Mouse (Mus musculus): ENCODE measurements at regions not wholly inside any gene's neighbourhood (a gene's known extent, or its start where the extent isn't known, plus 50 kb on each side); places are given as distances from the start of the nearest gene placed in this dataset.

GRCm38 (mm10) chr13:28801210-28801954, 152.1 kb downstream of the Sox4 start:
- H3K27me3 ChIP-seq (ENCODE audit: low read depth, poor library complexity, severe bottlenecking): no peaks in the 10 kb centered on the region
- H3K9me3 ChIP-seq (replicated peaks): no peaks in the 10 kb centered on the region
- no peaks in the 10 kb centered on the region for H3K36me3 ChIP-seq
- DNase-seq (ENCODE audit: low spot score): no peak
- H3K27ac ChIP-seq: no peak overlapping the region
- H3K4me3 ChIP-seq: no peak overlapping the region
- WGBS: 77% methylated on average over 8 of the region's 8 CpGs
- peaks cover 11% of the 10 kb centered on the region for H3K4me1 ChIP-seq

DNA sequence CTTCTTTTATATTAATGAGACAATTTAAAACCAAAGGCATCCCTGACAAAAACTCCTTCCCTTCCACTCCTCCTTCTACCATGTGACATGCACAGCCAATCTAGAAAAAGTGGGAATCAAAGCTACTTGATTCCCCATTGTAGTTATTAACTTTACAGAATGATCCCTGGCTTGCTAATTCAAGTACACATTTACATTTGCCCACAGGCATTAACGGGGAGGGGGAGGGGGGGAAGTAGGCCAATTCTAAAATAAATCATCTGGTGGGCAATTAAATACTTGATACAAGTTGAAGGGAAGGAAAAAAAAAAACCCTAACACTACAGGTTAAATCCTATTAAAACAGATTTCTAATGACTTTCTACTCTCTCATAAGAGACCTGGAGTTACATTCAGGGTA, 152.8 kb downstream of the Sox4 start:
- Histone ChIP-seq H3K27ac (no peak overlapping the region), H3K36me3 (no peaks in the 10 kb centered on the region), H3K4me3 (no peak overlapping the region), H3K4me1 (peaks cover 9% of the 10 kb centered on the region; the same call in 1 of the 2 replicates), H3K9me3 (replicated peaks) (no peaks in the 10 kb centered on the region), H3K27me3 (ENCODE audit: low read depth, poor library complexity, severe bottlenecking) (no peaks in the 10 kb centered on the region)
- 61% methylated on average over 1 of the region's 1 CpGs for WGBS
- no peak for DNase-seq (ENCODE audit: low spot score)

DNA sequence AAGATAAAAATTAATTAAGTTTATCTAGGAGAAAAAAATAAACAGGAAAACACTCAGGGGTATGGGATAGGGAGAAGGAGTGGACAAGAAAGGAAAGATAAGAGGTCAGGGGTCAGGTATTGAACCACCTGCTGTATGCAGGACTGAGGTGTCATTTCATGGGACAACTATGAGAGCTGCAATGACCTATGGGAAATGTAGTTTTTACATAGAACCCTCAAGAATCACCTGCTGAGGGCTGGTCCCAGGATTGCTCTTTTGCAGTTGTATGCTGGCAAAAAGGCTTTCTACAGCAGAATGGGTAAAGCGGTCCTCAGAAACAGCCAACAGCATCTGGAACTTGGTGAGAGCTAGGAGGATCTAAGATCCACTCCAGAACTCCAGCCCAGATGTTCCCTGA, 154.0 kb downstream of the Sox4 start:
- WGBS: 82% methylated on average over 1 of the region's 1 CpGs
- Histone ChIP-seq H3K4me3 (no peak overlapping the region), H3K4me1 (peaks cover 19% of the 10 kb centered on the region; the same call in 1 of the 2 replicates), H3K36me3 (no peaks in the 10 kb centered on the region), H3K9me3 (replicated peaks) (no peaks in the 10 kb centered on the region), H3K27me3 (ENCODE audit: low read depth, poor library complexity, severe bottlenecking) (no peaks in the 10 kb centered on the region), H3K27ac (no peak overlapping the region)
- no peak for DNase-seq (ENCODE audit: low spot score)

GRCm38 (mm10) chr13:28797617-28798475, 155.7 kb downstream of the Sox4 start:
- no peak overlapping the region for H3K27ac ChIP-seq
- peaks cover 35% of the 10 kb centered on the region for H3K4me1 ChIP-seq
- no peaks in the 10 kb centered on the region for H3K27me3 ChIP-seq (ENCODE audit: low read depth, poor library complexity, severe bottlenecking)
- 78% methylated on average over 8 of the region's 8 CpGs for WGBS
- DNase-seq (ENCODE audit: low spot score): no peak
- no peaks in the 10 kb centered on the region for H3K9me3 ChIP-seq (replicated peaks)
- no peak overlapping the region for H3K4me3 ChIP-seq
- H3K36me3 ChIP-seq: no peaks in the 10 kb centered on the region

GRCm38 (mm10) chr13:28795274-28795673, 158.2 kb downstream of the Sox4 start:
- WGBS: 81% methylated on average over 7 of the region's 7 CpGs
- H3K9me3 ChIP-seq (replicated peaks): no peaks in the 10 kb centered on the region
- no peaks in the 10 kb centered on the region for H3K36me3 ChIP-seq
- DNase-seq (ENCODE audit: low spot score): no peak
- H3K27ac ChIP-seq: no peak overlapping the region
- no peak overlapping the region for H3K4me3 ChIP-seq
- peaks cover 40% of the 10 kb centered on the region for H3K4me1 ChIP-seq
- no peaks in the 10 kb centered on the region for H3K27me3 ChIP-seq (ENCODE audit: low read depth, poor library complexity, severe bottlenecking)

GRCm38 (mm10) chr13:28794547-28794946, 159.0 kb downstream of the Sox4 start:
- Histone ChIP-seq H3K9me3 (replicated peaks) (no peaks in the 10 kb centered on the region), H3K36me3 (no peaks in the 10 kb centered on the region), H3K27me3 (ENCODE audit: low read depth, poor library complexity, severe bottlenecking) (no peaks in the 10 kb centered on the region), H3K4me1 (peaks cover 41% of the 10 kb centered on the region), H3K27ac (no peak overlapping the region), H3K4me3 (no peak overlapping the region)
- no peak for DNase-seq (ENCODE audit: low spot score)
- 84% methylated on average over 3 of the region's 3 CpGs for WGBS

DNA sequence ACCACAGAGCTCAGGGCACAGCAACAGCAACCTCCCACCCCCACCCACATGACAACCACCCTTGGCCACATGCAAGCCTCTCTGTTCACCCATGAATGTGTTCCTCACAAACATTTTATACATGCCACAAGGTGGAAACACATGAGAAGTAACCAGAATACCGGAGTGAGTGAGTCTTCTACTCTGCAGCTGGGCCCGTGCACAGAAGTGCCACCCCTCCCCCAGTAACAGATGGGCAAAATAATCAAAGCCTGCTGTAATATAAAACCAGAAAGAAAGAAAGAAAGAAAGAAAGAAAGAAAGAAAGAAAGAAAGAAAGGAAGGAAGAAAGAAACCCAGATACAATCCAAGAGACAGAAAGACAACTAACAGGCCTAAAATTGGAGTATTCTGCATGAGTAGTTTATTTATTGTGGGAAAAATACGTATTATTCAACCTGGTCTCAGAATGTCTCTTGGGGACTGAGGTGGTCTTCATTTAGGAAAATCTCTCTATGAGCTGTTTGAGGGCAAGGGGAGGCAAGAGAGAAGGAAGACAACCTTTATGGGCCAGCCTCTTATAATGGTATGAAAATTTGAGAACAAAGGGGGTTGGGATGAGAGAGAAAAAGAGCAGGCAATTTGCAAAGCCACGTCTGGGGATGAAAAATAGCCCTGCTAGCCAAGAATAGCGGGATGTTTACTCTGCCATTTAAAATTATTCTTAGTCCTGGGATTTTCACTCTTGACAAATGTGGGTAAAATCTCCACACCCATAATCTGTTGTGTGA, 160.2 kb downstream of the Sox4 start:
- WGBS: 29% methylated on average over 5 of the region's 5 CpGs
- Histone ChIP-seq H3K36me3 (no peaks in the 10 kb centered on the region), H3K4me3 (no peak overlapping the region), H3K9me3 (replicated peaks) (no peaks in the 10 kb centered on the region), H3K27ac (peak overlapping the region; percentile 80), H3K27me3 (ENCODE audit: low read depth, poor library complexity, severe bottlenecking) (no peaks in the 10 kb centered on the region), H3K4me1 (peaks cover 41% of the 10 kb centered on the region)
- DNase-seq (ENCODE audit: low spot score): peak; percentile 34

GRCm38 (mm10) chr13:28792461-28793165, 160.9 kb downstream of the Sox4 start:
- no peak overlapping the region for H3K4me3 ChIP-seq
- 92% methylated on average over 12 of the region's 12 CpGs for WGBS
- no peaks in the 10 kb centered on the region for H3K36me3 ChIP-seq
- no peaks in the 10 kb centered on the region for H3K27me3 ChIP-seq (ENCODE audit: low read depth, poor library complexity, severe bottlenecking)
- DNase-seq (ENCODE audit: low spot score): no peak
- H3K27ac ChIP-seq: peak overlapping the region; percentile 80
- H3K4me1 ChIP-seq: peaks cover 45% of the 10 kb centered on the region
- no peaks in the 10 kb centered on the region for H3K9me3 ChIP-seq (replicated peaks)

DNA sequence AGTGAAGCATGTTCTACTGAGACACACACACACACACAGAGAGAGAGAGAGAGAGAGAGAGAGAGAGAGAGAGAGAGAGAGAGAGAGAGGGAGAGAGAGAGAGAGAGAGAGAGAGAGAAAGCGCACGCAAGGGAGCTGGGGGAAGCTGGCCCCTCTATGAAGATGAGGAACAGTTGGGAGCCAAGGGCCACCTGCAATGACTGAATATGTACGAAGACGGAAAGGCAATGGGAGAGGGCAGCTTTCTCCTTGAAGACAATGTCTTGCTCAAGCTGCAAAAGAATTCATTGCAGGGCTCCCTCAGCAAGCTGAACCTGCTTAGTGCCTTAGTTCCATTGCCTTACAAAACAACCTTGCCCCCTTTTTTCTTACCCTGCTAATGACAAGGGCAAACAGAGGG, 163.1 kb downstream of the Sox4 start:
- Histone ChIP-seq H3K4me3 (no peak overlapping the region), H3K27me3 (ENCODE audit: low read depth, poor library complexity, severe bottlenecking) (no peaks in the 10 kb centered on the region), H3K27ac (no peak overlapping the region), H3K4me1 (peaks cover 61% of the 10 kb centered on the region), H3K36me3 (no peaks in the 10 kb centered on the region), H3K9me3 (replicated peaks) (no peaks in the 10 kb centered on the region)
- no peak for DNase-seq (ENCODE audit: low spot score)
- 55% methylated on average over 4 of the region's 4 CpGs for WGBS

GRCm38 (mm10) chr13:28787331-28787643, 166.2 kb downstream of the Sox4 start:
- Histone ChIP-seq H3K36me3 (no peaks in the 10 kb centered on the region), H3K4me3 (no peak overlapping the region), H3K9me3 (replicated peaks) (no peaks in the 10 kb centered on the region), H3K27ac (peak overlapping the region; percentile 71), H3K27me3 (ENCODE audit: low read depth, poor library complexity, severe bottlenecking) (no peaks in the 10 kb centered on the region), H3K4me1 (peaks cover 41% of the 10 kb centered on the region)
- 34% methylated on average over 3 of the region's 3 CpGs for WGBS
- DNase-seq (ENCODE audit: low spot score): peak; percentile 35

DNA sequence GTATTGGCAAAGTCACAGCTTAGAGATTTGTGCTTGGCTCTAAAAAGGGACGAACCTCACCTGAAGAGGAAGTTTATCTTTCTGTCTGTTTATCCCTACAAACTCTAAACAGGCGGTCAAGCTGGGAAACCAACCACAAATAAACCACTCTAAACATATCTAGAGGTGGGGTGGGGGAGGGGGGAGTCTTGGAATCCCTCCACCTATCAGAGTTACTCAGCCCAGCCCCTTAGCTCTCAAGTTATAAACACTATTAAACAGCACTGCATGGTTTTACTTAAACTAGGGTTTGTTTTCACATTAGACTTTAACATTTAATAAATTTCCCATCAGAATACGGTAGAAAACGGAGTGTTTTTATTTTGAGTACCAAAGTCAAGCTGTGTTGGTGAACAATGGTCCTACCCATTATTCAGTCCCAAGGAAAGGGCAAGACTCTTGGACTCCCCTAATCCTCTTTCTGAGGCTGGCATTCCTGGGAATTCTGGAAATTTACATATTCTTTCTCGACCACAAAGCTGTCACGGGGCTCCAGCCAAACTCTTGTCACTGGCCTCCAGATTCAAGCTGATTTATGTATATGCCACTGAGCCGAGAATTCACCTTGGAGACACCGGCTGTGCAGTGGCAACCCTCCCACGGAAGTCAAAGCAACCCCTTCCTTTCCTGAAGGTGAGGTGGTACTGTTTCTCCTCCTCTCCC, 166.7 kb downstream of the Sox4 start:
- H3K4me1 ChIP-seq: peaks cover 46% of the 10 kb centered on the region
- 27% methylated on average over 9 of the region's 9 CpGs for WGBS
- H3K4me3 ChIP-seq: no peak overlapping the region
- H3K27ac ChIP-seq: peak overlapping the region; percentile 71
- H3K27me3 ChIP-seq (ENCODE audit: low read depth, poor library complexity, severe bottlenecking): no peaks in the 10 kb centered on the region
- no peaks in the 10 kb centered on the region for H3K9me3 ChIP-seq (replicated peaks)
- H3K36me3 ChIP-seq: no peaks in the 10 kb centered on the region
- peak; percentile 58 for DNase-seq (ENCODE audit: low spot score)

Measured in limb, embryonic 10.5 days (tissue).